ENCODE assay signal across 10 mouse cellular contexts in genomic region chr11:83967436-83968204, GRCm38 (mm10). TPM values are rescaled to one million over a fixed set of nuclear protein-coding genes. Genes with fewer than 3 reads are reported as not detected.
DNase-seq lines count a peak whose midpoint lies in the region; ATAC-seq and TF ChIP-seq lines count a peak whose summit lies in the region.
"Had no signal": no experiment of that assay in that cellular context is flagged by ENCODE, and none has a peak within 500 bp of the region (broad histone marks: within the 10 kb centered on the region; RNA-seq: fewer than 3 reads in every experiment).

No protein-coding gene starts in this region.

- TF ChIP-seq POLR2A in small intestine, adult 2 months (IDR thresholded peaks at IDR 0.05; ENCODE audit: low read depth, low read length), result no peak

- H3K4me1 ChIP-seq in heart, postnatal 0 days (ENCODE audit: control insufficient read depth, insufficient read depth), result no peaks in the 10 kb centered on the region
- peaks cover 3% of the 10 kb centered on the region; the same call in 1 of the 2 replicates for H3K4me1 ChIP-seq in small intestine, adult 2 months (ENCODE audit: control insufficient read depth, insufficient read depth, insufficient read length, low read length)

- no peaks in the 10 kb centered on the region for H3K27me3 ChIP-seq in heart, postnatal 0 days (ENCODE audit: control insufficient read depth, insufficient read depth, low read length)
- H3K27me3 ChIP-seq in small intestine, adult 2 months (ENCODE audit: control insufficient read depth, insufficient read depth, low read length), result no peaks in the 10 kb centered on the region
- H3K27me3 ChIP-seq: embryonic facial prominence, embryonic 15.5 days; hindbrain, embryonic 15.5 days had no signal

- H3K4me2 ChIP-seq in heart, postnatal 0 days (ENCODE audit: low read depth, low read length), result no peak overlapping the region
- H3K4me2 ChIP-seq: embryonic facial prominence, embryonic 15.5 days; hindbrain, embryonic 15.5 days had no signal

- ATAC-seq in heart, postnatal 0 days (ENCODE audit: insufficient read depth, low read depth), result no peak

- DNase-seq in heart, postnatal 0 days (ENCODE audit: low spot score), result no peak
- no peak for DNase-seq in heart, adult 9 months (ENCODE audit: low spot score in 2 of 2)
- peak; percentile 10 for DNase-seq in ovary, postnatal 36 days (ENCODE audit: low spot score)
- DNase-seq in ovary, postnatal 14 days (ENCODE audit: low spot score), result no peak
- peak; percentile 54 for DNase-seq in c-Kit-positive CD71-positive TER-119-negative erythroid progenitor cells, embryonic 14.5 days (ENCODE audit: low read depth)
- DNase-seq in layer of hippocampus, adult 18-20 months (ENCODE audit: low spot score in 2 of 2), result no peak
- no peak for DNase-seq in heart, adult 8-10 months (ENCODE audit: low spot score)

- no peak overlapping the region for H3K27ac ChIP-seq in heart, postnatal 0 days (ENCODE audit: low read depth)
- no peak overlapping the region for H3K27ac ChIP-seq in small intestine, adult 2 months (ENCODE audit: insufficient read depth, low read depth, low read length)
- H3K27ac ChIP-seq: embryonic facial prominence, embryonic 15.5 days; hindbrain, embryonic 15.5 days had no signal

- H3K9me3 ChIP-seq in heart, postnatal 0 days (replicated peaks; ENCODE audit: control insufficient read depth, low read length), result no peaks in the 10 kb centered on the region
- H3K9me3 ChIP-seq: embryonic facial prominence, embryonic 15.5 days; hindbrain, embryonic 15.5 days had no signal

- TF ChIP-seq EP300 in heart, postnatal 0 days (IDR thresholded peaks at IDR 0.05; ENCODE audit: low read depth), result no peak

- 51% methylated on average over 8 of the region's 8 CpGs for WGBS in heart, postnatal 0 days
- WGBS in small intestine, adult 2 months, result 37% methylated on average over 8 of the region's 8 CpGs

- no peak overlapping the region for H3K9ac ChIP-seq in heart, postnatal 0 days (replicated peaks; ENCODE audit: low read depth, low read length)
- H3K9ac ChIP-seq: embryonic facial prominence, embryonic 15.5 days; hindbrain, embryonic 15.5 days had no signal

- H3K4me3 ChIP-seq in heart, postnatal 0 days (ENCODE audit: low read depth, low read length), result no peak overlapping the region
- no peak overlapping the region for H3K4me3 ChIP-seq in small intestine, adult 2 months (ENCODE audit: low read depth, low read length)
- H3K4me3 ChIP-seq: embryonic facial prominence, embryonic 15.5 days; hindbrain, embryonic 15.5 days had no signal

- peaks cover 11% of the 10 kb centered on the region for H3K36me3 ChIP-seq in heart, postnatal 0 days (replicated peaks; ENCODE audit: control insufficient read depth, insufficient read depth, low read length)
- H3K36me3 ChIP-seq in small intestine, adult 2 months (ENCODE audit: control insufficient read depth, insufficient read depth, low read length), result 0 out of 2 replicates have a peak, but pooled peaks cover 1% of the 10 kb centered on the region

- peak; percentile 13; the same call in 1 of the 2 replicates for TF ChIP-seq CTCF in heart, postnatal 0 days (IDR thresholded peaks at IDR 0.05; ENCODE audit: low read depth)
- TF ChIP-seq CTCF in small intestine, adult 2 months (IDR thresholded peaks at IDR 0.05; ENCODE audit: extremely low read depth, insufficient read length, insufficient replicate concordance, low read depth, low read length), result peak; percentile 11; the same call in 1 of the 2 replicates

RNA-seq across cellular contexts. Expression of gene Synrg, which starts 3.4 kb away (rescaled TPM):
- total RNA-seq in heart, postnatal 0 days (2014; rRNA removed; ENCODE audit: low replicate concordance), result 8.9 and 13.3 TPM in 2 replicates
- polyA plus RNA-seq in heart, postnatal 0 days (2015; fragmentation: Nextera tagmentation; extraction: Ambion mirVana), result 5.0 and 5.6 TPM in 2 replicates
- polyA plus RNA-seq in small intestine, adult 2 months (2012; rRNA removed), result 6.7 and 10.3 TPM in 2 replicates
- 10 to 100 TPM; 66.6 to 70.6 TPM for total RNA-seq in layer of hippocampus, adult 18-20 months (2021)
- total RNA-seq in heart, adult 8-10 months (2022), result 10 to 100 TPM; 29.1 to 32.4 (median 29.5) TPM

RNA-seq across cellular contexts. Expression of gene Ddx52, which starts 25.8 kb away (rescaled TPM):
- 9.4 and 17.1 TPM in 2 replicates for total RNA-seq in heart, postnatal 0 days (2014; rRNA removed; ENCODE audit: low replicate concordance)
- polyA plus RNA-seq in heart, postnatal 0 days (2015; fragmentation: Nextera tagmentation; extraction: Ambion mirVana), result 13.9 and 14.9 TPM in 2 replicates
- 0.30 and 0.95 TPM in 2 replicates for polyA plus RNA-seq in small intestine, adult 2 months (2012; rRNA removed)
- total RNA-seq in layer of hippocampus, adult 18-20 months (2021), result 10 to 100 TPM; 13.1 to 16.4 TPM
- 10 to 100 TPM in 2 of 4 experiments, 1 to 10 TPM in 2; 9.7 to 11.8 (median 10.0) TPM for total RNA-seq in heart, adult 8-10 months (2022)

Comparison
In these comparisons a context has a peak if more than half of its experiments do, and no peak if none do; other contexts are left out.
1. DNase-seq: peak in ovary, postnatal 36 days (single experiment) and c-Kit-positive CD71-positive TER-119-negative erythroid progenitor cells, embryonic 14.5 days (single experiment); none in heart, postnatal 0 days (single experiment), heart, adult 9 months (0 of 2), ovary, postnatal 14 days (single experiment), layer of hippocampus, adult 18-20 months (0 of 2) and heart, adult 8-10 months (single experiment).